Mouse (Mus musculus) myocyte (in vitro differentiated cells): ENCODE data around the gene 1700013G24Rik.
A peak's percentile ranks its signal among the peaks of the same experiment; 100 is the strongest.

ENCODE experiments used
- CEBPB ChIP-seq: IDR thresholded peaks from 2 replicates; pipeline ENCODE4 v1.6.1; 2011; ENCODE audit warnings: mild to moderate bottlenecking, moderate library complexity; ENCODE audit not compliant: poor library complexity, insufficient read depth, severe bottlenecking
- E2F4 ChIP-seq: IDR thresholded peaks from one replicate; pipeline ENCODE4 v1.6.1; 2011; ENCODE audit warnings: mild to moderate bottlenecking, control low read depth, moderate library complexity; ENCODE audit not compliant: insufficient read depth
- MAX ChIP-seq: IDR thresholded peaks from one replicate; pipeline ENCODE4 v1.6.1; 2011; ENCODE audit warnings: low read depth, mild to moderate bottlenecking, control low read depth
- MYOD1 ChIP-seq, 3 experiments: IDR thresholded peaks; one replicate each; pipeline ENCODE4 v1.6.1; 2011; ENCODE audit warnings: control low read depth in 2 of 3, low read depth in 2 of 3, mild to moderate bottlenecking in 2 of 3, moderate library complexity in 1 of 3; ENCODE audit not compliant: insufficient read length in 2 of 3, control insufficient read depth in 1 of 3
- MYOG ChIP-seq, 3 experiments: IDR thresholded peaks; one replicate each; pipeline ENCODE4 v1.6.1; 2011; ENCODE audit warnings: control low read depth in 2 of 3, low read depth in 2 of 3, mild to moderate bottlenecking in 2 of 3; ENCODE audit not compliant: insufficient read length in 2 of 3, control insufficient read depth in 1 of 3, insufficient read depth in 1 of 3
- POLR2A ChIP-seq: IDR thresholded peaks from one replicate; pipeline ENCODE4 v1.6.1; 2011; ENCODE audit warnings: low read depth, mild to moderate bottlenecking, control low read depth, moderate library complexity; ENCODE audit not compliant: insufficient read length
- POLR2AphosphoS2 ChIP-seq: IDR thresholded peaks from one replicate; pipeline ENCODE4 v1.6.1; 2011; ENCODE audit warnings: low read depth, control low read depth; ENCODE audit not compliant: insufficient read length
- REST ChIP-seq: IDR thresholded peaks from one replicate; pipeline ENCODE4 v1.6.1; 2011; ENCODE audit warnings: mild to moderate bottlenecking, control low read depth, moderate library complexity; ENCODE audit not compliant: insufficient read depth, insufficient read length
- TCF12 ChIP-seq: IDR thresholded peaks from one replicate; pipeline ENCODE4 v1.6.1; 2011; ENCODE audit warnings: mild to moderate bottlenecking, control low read depth; ENCODE audit not compliant: poor library complexity, insufficient read depth, severe bottlenecking
- TCF3 ChIP-seq: IDR thresholded peaks from one replicate; pipeline ENCODE4 v1.6.1; 2011; ENCODE audit warnings: low read depth, control low read depth; ENCODE audit not compliant: insufficient read length
- USF1 ChIP-seq: IDR thresholded peaks from one replicate; pipeline ENCODE4 v1.6.1; 2011; ENCODE audit warnings: low read depth, mild to moderate bottlenecking, control low read depth, moderate library complexity

DNA sequence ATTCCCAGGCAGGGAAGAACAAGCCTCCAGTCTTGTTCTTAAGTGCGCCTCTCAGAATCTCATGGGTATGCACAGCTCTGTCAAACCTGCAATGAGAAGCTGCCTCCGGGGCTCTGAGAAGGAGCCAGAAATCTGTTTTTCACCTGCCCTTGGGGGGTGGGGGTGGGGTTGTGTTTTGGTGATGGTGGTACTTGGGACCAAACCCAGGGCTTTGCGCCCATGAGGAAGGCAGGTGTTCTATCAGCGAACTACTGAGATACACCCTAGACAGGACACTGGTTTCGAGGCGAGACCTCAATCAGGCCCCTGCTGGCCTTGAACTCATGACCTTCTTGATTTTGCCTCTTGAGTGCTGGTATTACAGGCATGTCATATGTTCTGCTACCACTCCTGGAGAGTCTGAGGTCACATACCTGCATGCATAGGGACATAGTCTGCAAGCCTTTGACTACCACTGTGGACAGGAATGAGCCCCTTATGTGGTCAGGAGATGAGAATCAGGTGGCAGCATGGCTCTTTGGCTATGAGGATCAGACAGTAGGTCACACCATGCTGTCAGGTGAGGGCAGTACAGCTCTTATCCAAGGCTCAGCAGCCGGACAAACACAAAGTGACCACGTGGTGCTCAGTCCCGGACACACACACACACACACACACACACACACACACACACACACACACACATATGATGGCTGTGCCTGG, 45.9 kb downstream of the 1700013G24Rik start:
- TF ChIP-seq CEBPB, result no peak
- TF ChIP-seq TCF12, result no peak
- no peak for TF ChIP-seq POLR2AphosphoS2
- TF ChIP-seq POLR2A, result peak; percentile 16
- TF ChIP-seq E2F4, result no peak
- no peak for TF ChIP-seq USF1
- no peak for TF ChIP-seq MAX
- no peak for TF ChIP-seq MYOG (IDR thresholded peaks at IDR 0.05; ENCODE audit: control insufficient read depth in 1 of 3, insufficient read depth in 1 of 3, insufficient read length in 2 of 3, low read depth in 2 of 3)
- no peak for TF ChIP-seq MYOD1 (IDR thresholded peaks at IDR 0.05; ENCODE audit: control insufficient read depth in 1 of 3, insufficient read length in 2 of 3, low read depth in 2 of 3)
- no peak for TF ChIP-seq TCF3
- no peak for TF ChIP-seq REST
